Mouse (Mus musculus): ENCODE results near the gene Ubl5. TPM values are rescaled to one million over a fixed set of nuclear protein-coding genes. Genes with fewer than 3 reads are reported as not detected.

Ubl5 gene
- polyA plus RNA-seq, 1 experiment from 2014 or later: 362 TPM

- Histone ChIP-seq H3K4me3 (no peak overlapping the region), H3K4me1 (replicated peaks) (peaks cover 22% of the 10 kb centered on the region), H3K9me3 (replicated peaks) (no peaks in the 10 kb centered on the region), H3K9ac (no peak overlapping the region), H3K36me3 (peaks cover 32% of the 10 kb centered on the region), H3K27ac (ENCODE audit: poor library complexity, severe bottlenecking) (no peak overlapping the region), H3K27me3 (replicated peaks) (no peaks in the 10 kb centered on the region), H3K4me2 (no peak overlapping the region)
- 73% methylated on average over 2 of the region's 2 CpGs for WGBS
- no peak for ATAC-seq (ENCODE audit: insufficient number of reproducible peaks, low FRiP score)
Observed at GRCm38 (mm10) chr9:20636790-20637189, 5.9 kb upstream of the Ubl5 start.

- H3K4me2 ChIP-seq: no peak overlapping the region
- peaks cover 32% of the 10 kb centered on the region for H3K36me3 ChIP-seq
- no peak overlapping the region; the same call in 1 of the 2 replicates for H3K9ac ChIP-seq
- no peak overlapping the region for H3K27ac ChIP-seq (ENCODE audit: poor library complexity, severe bottlenecking)
- H3K27me3 ChIP-seq (replicated peaks): no peaks in the 10 kb centered on the region
- WGBS: 90% methylated on average over 19 of the region's 19 CpGs
- no peak for ATAC-seq (ENCODE audit: insufficient number of reproducible peaks, low FRiP score)
- H3K9me3 ChIP-seq (replicated peaks): no peaks in the 10 kb centered on the region
- peaks cover 26% of the 10 kb centered on the region for H3K4me1 ChIP-seq (replicated peaks)
- no peak overlapping the region for H3K4me3 ChIP-seq
Observed at GRCm38 (mm10) chr9:20638552-20638951, 4.1 kb upstream of the Ubl5 start.

DNA sequence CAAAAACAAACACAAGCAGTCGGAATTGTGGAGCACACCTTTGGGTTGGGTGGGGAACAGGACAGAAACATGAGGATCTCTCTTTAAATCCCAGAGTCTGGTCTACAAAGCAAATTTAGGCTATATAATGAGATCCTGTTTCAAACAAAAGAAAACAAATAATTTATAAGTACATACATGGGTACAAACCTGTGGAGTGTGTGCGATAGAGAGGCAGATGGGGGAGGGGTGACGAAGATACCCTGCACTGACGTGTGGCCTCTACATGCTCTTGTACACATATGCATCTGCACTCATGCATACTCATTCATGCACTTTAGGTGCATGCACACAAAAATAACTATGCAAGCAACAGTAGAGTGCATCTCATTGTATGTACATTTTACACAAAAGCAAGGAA, 3.2 kb upstream of the Ubl5 start:
- Histone ChIP-seq H3K9me3 (replicated peaks) (no peaks in the 10 kb centered on the region), H3K27ac (ENCODE audit: poor library complexity, severe bottlenecking) (no peak overlapping the region), H3K4me1 (replicated peaks) (peaks cover 30% of the 10 kb centered on the region), H3K27me3 (replicated peaks) (no peaks in the 10 kb centered on the region), H3K4me3 (no peak overlapping the region), H3K36me3 (peaks cover 32% of the 10 kb centered on the region), H3K9ac (no peak overlapping the region), H3K4me2 (no peak overlapping the region)
- WGBS: 87% methylated on average over 4 of the region's 4 CpGs
- no peak for ATAC-seq (ENCODE audit: insufficient number of reproducible peaks, low FRiP score)

- 11% methylated on average over 6 of the region's 6 CpGs for WGBS
Observed at GRCm38 (mm10) chr9:20641501-20641900, 1.2 kb upstream of the Ubl5 start.

GRCm38 (mm10) chr9:20642896-20643466, 303 bp downstream of the Ubl5 start:
- Histone ChIP-seq H3K27me3 (replicated peaks) (no peaks in the 10 kb centered on the region), H3K4me3 (peak overlapping the region; percentile 96), H3K36me3 (peaks cover 27% of the 10 kb centered on the region), H3K4me1 (replicated peaks) (peaks cover 38% of the 10 kb centered on the region), H3K9me3 (replicated peaks) (no peaks in the 10 kb centered on the region), H3K9ac (peak overlapping the region; percentile 85), H3K4me2 (peak overlapping the region; percentile 98), H3K27ac (ENCODE audit: poor library complexity, severe bottlenecking) (peak overlapping the region; percentile 94)
- WGBS: under 1% methylated on average over 30 of the region's 30 CpGs
- ATAC-seq (ENCODE audit: insufficient number of reproducible peaks, low FRiP score): peak; percentile 85

More at GRCm38 (mm10) chr9:20641501-20641900, 1.2 kb upstream of the Ubl5 start:
- Histone ChIP-seq H3K4me3 (peak overlapping the region; percentile 96), H3K9ac (peak overlapping the region; percentile 96), H3K27me3 (replicated peaks) (no peaks in the 10 kb centered on the region), H3K4me1 (replicated peaks) (peaks cover 38% of the 10 kb centered on the region), H3K9me3 (replicated peaks) (no peaks in the 10 kb centered on the region), H3K27ac (ENCODE audit: poor library complexity, severe bottlenecking) (peak overlapping the region; percentile 93), H3K4me2 (peak overlapping the region; percentile 98), H3K36me3 (peaks cover 33% of the 10 kb centered on the region)
- no peak for ATAC-seq (ENCODE audit: insufficient number of reproducible peaks, low FRiP score)

GRCm38 (mm10) chr9:20643781-20644180, 1.1 kb downstream of the Ubl5 start:
- H3K9me3 ChIP-seq (replicated peaks): no peaks in the 10 kb centered on the region
- H3K36me3 ChIP-seq: peaks cover 27% of the 10 kb centered on the region
- peak overlapping the region; percentile 94 for H3K27ac ChIP-seq (ENCODE audit: poor library complexity, severe bottlenecking)
- peak overlapping the region; percentile 96 for H3K4me3 ChIP-seq
- H3K9ac ChIP-seq: peak overlapping the region; percentile 85
- ATAC-seq (ENCODE audit: insufficient number of reproducible peaks, low FRiP score): no peak
- no peaks in the 10 kb centered on the region for H3K27me3 ChIP-seq (replicated peaks)
- WGBS: 7% methylated on average over 13 of the region's 13 CpGs
- peak overlapping the region; percentile 98 for H3K4me2 ChIP-seq
- peaks cover 32% of the 10 kb centered on the region for H3K4me1 ChIP-seq (replicated peaks)

DNA sequence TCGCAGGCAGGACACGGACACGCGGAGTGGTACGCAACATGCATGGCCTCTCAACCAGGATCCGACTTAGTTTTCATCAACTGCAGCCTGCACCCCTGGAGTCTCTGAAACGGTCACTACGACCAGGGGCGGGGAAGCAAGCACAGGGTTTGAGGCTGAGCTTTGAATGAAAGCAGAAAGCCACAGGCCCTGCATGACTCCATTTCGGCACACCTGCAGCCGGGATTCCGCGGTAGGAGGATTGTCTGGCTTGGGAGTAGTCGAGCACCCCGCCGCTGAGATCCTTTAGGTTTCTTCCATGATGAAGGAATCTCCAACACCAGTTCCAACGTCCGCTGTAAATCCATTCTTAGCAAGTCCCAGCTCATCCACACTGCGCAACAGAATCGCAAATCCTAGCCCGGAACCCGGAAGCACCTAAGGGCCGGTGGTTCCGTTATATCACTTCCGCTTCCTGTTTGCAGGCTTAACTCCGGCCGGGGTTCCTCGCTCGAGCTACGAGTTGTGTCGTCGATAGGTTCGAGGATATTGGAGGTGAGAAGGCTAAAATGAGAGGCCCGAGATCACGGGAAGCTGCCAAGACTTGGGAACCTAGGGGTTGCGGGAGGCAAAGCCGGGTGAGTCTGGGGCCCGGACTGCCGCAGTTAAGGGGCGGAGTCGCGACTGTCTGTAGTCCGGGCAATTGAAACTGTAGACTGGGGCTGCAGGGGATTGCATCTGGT, 1.8 kb downstream of the Ubl5 start, which contains the start of gene Fbxl12:
Gene Fbxl12 (minus strand): TSS at position 408 of the 722 bp plus-strand sequence.
- H3K36me3 ChIP-seq: peaks cover 26% of the 10 kb centered on the region
- under 1% methylated on average over 43 of the region's 43 CpGs for whole genome bisulfite sequencing
- H3K9ac ChIP-seq: peak within 1 kb of the TSS; percentile 85
- no peaks in the 10 kb centered on the region for H3K27me3 ChIP-seq (replicated peaks)
- H3K9me3 ChIP-seq (replicated peaks): no peaks in the 10 kb centered on the region
- no peak for ATAC-seq (ENCODE audit: insufficient number of reproducible peaks, low FRiP score)
- peak within 1 kb of the TSS; percentile 98 for H3K4me2 ChIP-seq
- peaks cover 32% of the 10 kb centered on the region for H3K4me1 ChIP-seq (replicated peaks)
- peak within 1 kb of the TSS; percentile 94 for H3K27ac ChIP-seq (ENCODE audit: poor library complexity, severe bottlenecking)
- H3K4me3 ChIP-seq: peak within 1 kb of the TSS; percentile 96

DNA sequence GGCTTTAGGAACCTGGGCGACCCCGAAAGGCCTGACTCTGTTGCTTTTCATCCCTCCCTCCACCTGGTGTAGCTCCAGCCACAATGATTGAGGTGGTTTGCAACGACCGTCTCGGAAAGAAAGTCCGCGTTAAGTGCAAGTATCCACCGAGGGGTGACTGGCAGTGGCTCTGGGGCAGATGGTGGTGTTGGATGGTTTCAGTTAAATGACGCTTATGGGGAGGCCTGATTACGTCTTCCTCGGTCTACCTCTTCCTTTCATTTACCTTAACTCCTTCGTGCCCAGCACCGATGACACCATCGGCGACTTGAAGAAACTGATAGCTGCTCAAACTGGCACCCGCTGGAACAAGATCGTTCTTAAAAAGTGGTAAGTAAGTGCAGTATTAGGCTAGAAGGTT, 2.4 kb downstream of the Ubl5 start:
- H3K36me3 ChIP-seq: peaks cover 26% of the 10 kb centered on the region
- H3K27me3 ChIP-seq (replicated peaks): no peaks in the 10 kb centered on the region
- H3K9me3 ChIP-seq (replicated peaks): no peaks in the 10 kb centered on the region
- 2% methylated on average over 17 of the region's 17 CpGs for WGBS
- peak overlapping the region; percentile 96 for H3K4me3 ChIP-seq
- H3K9ac ChIP-seq: peak overlapping the region; percentile 85
- H3K27ac ChIP-seq (ENCODE audit: poor library complexity, severe bottlenecking): peak overlapping the region; percentile 69
- peaks cover 30% of the 10 kb centered on the region for H3K4me1 ChIP-seq (replicated peaks)
- ATAC-seq (ENCODE audit: insufficient number of reproducible peaks, low FRiP score): no peak
- peak overlapping the region; percentile 98 for H3K4me2 ChIP-seq

GRCm38 (mm10) chr9:20651602-20652259, 9.1 kb downstream of the Ubl5 start, which contains the start of gene Pin1:
Gene Pin1, plus strand, starts transcription at chr9:20652095.
- H3K4me3 ChIP-seq: peak within 1 kb of the TSS; percentile 92
- H3K9me3 ChIP-seq (replicated peaks): no peaks in the 10 kb centered on the region
- peak within 1 kb of the TSS; percentile 86 for H3K4me2 ChIP-seq
- no peaks in the 10 kb centered on the region for H3K27me3 ChIP-seq (replicated peaks)
- peaks cover 45% of the 10 kb centered on the region for H3K36me3 ChIP-seq
- peak within 1 kb of the TSS; percentile 93 for H3K9ac ChIP-seq
- peaks cover 21% of the 10 kb centered on the region for H3K4me1 ChIP-seq (replicated peaks)
- under 1% methylated on average over 45 of the region's 45 CpGs for WGBS
- ATAC-seq (ENCODE audit: insufficient number of reproducible peaks, low FRiP score): peak; percentile 99
- H3K27ac ChIP-seq (ENCODE audit: poor library complexity, severe bottlenecking): no peak within 1 kb of the TSS

DNA sequence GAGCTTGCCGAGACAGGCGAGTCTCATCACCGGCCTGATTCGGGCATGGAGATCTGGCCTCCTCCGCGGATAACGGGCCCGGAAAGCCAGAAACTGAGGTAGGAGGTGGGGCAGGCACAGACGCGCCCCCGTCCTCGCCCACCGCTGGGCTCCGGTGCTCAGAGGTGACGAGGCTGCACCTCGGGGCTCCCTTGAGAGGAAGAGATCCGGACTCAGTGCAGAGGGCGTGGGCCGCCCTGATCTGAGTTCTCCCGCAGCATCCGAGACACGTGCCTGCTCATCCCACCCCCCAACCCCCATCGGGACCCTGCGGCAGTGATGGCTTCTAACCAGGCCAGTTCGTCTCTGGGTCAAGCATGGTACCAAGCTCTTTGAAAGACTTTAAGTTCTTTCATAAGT, 9.6 kb downstream of the Ubl5 start:
- peak; percentile 30 for ATAC-seq (ENCODE audit: insufficient number of reproducible peaks, low FRiP score)
- no peaks in the 10 kb centered on the region for H3K9me3 ChIP-seq (replicated peaks)
- H3K27me3 ChIP-seq (replicated peaks): no peaks in the 10 kb centered on the region
- 0% methylated on average over 25 of the region's 25 CpGs for WGBS
- peak overlapping the region; percentile 92 for H3K4me3 ChIP-seq
- no peak overlapping the region for H3K27ac ChIP-seq (ENCODE audit: poor library complexity, severe bottlenecking)
- peaks cover 47% of the 10 kb centered on the region for H3K36me3 ChIP-seq
- H3K4me2 ChIP-seq: peak overlapping the region; percentile 86
- peak overlapping the region; percentile 93 for H3K9ac ChIP-seq
- H3K4me1 ChIP-seq (replicated peaks): peaks cover 26% of the 10 kb centered on the region

DNA sequence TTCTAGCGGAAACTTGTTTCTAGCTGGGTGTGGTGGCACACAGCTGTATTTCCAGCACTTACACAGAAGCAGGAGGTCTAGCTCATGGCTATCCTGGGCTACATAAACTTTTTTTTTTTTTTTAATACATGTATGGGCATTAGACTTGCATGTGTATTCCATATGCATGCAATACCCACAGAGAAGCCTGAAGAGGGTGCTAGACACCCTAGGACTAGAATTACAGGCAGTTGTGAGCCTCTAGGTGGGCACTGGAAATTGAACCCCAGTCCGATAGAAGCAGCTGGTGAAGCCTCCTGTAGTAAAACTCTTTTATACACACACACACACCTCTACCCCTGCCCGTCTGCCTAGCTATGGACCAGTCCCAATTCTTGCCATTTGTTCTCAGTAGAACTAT, 11.2 kb downstream of the Ubl5 start:
- no peak overlapping the region for H3K4me2 ChIP-seq

More for the DNA sequence above, 11.2 kb downstream of the Ubl5 start:
- 93% methylated on average over 3 of the region's 3 CpGs for WGBS
- H3K27ac ChIP-seq (ENCODE audit: poor library complexity, severe bottlenecking): no peak overlapping the region
- no peaks in the 10 kb centered on the region for H3K9me3 ChIP-seq (replicated peaks)
- H3K27me3 ChIP-seq (replicated peaks): no peaks in the 10 kb centered on the region
- peaks cover 40% of the 10 kb centered on the region for H3K4me1 ChIP-seq (replicated peaks)
- no peak overlapping the region for H3K9ac ChIP-seq
- no peak for ATAC-seq (ENCODE audit: insufficient number of reproducible peaks, low FRiP score)
- peaks cover 52% of the 10 kb centered on the region for H3K36me3 ChIP-seq
- H3K4me3 ChIP-seq: no peak overlapping the region

Data from heart, embryonic 12.5 days (tissue).